Mouse (Mus musculus) layer of hippocampus, postnatal 36 days (tissue): ENCODE measurements around the gene Mymx. TPM values are rescaled to one million over a fixed set of nuclear protein-coding genes. Genes with fewer than 3 reads are reported as not detected.

Experiments used
- DNase-seq, 2 experiments: peaks; one replicate each; pipeline ENCODE4 v3.0.0; 2022
- total RNA-seq, 2 experiments: library from RNA; stranded (reverse); gene quantifications; 2 replicates each; pipeline ENCODE4 v1.2.3; 2021

Mymx gene
- total RNA-seq, 2 experiments from 2014 or later = not detected

DNA sequence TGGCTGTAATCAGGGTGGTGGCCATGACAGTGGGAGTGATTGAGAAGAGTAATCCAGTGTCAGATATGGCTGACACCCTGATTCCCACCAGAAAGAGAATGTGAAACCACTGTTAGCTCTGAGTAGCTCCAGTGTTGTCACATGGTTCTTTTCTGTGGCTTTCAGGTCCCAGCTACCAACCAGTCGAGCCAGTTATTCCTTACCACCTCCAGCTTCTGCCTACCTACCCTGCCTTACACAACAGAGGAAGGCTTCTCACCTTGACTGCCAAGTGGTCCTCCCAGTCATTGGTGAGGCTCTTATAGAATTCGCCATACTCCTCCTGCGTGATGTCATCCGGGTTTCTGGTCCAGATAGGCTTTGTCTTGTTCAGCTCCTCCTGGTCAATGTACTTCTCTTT, 31.9 kb downstream of the Mymx start:
- no peak for DNase-seq

DNA sequence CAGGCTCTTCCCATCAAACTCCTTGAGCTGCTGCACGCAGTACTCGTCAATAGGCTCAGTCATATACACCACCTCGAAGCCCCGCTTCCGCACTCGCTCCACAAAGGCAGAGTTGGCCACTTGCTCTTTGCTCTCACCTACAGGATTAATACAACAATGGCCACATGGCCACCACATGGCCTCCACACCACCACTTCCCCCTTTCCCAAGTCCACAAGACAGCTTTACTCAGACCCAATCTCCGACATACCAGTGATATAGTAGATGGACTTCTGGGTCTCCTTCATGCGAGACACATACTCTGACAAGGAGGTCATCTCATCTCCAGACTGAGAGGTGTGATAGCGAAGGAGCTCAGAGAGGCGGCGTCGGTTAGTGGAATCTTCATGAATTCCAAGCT, 32.9 kb downstream of the Mymx start:
- no peak for DNase-seq

GRCm38 (mm10) chr17:45567162-45567601, 34.7 kb downstream of the Mymx start:
- DNase-seq = no peak

GRCm38 (mm10) chr17:45566360-45567161, 35.3 kb downstream of the Mymx start:
- DNase-seq = no peak

GRCm38 (mm10) chr17:45566031-45566359, 35.9 kb downstream of the Mymx start:
- DNase-seq = no peak

- no peak for DNase-seq
Measured at GRCm38 (mm10) chr17:45565103-45565502, 36.8 kb downstream of the Mymx start.

DNA sequence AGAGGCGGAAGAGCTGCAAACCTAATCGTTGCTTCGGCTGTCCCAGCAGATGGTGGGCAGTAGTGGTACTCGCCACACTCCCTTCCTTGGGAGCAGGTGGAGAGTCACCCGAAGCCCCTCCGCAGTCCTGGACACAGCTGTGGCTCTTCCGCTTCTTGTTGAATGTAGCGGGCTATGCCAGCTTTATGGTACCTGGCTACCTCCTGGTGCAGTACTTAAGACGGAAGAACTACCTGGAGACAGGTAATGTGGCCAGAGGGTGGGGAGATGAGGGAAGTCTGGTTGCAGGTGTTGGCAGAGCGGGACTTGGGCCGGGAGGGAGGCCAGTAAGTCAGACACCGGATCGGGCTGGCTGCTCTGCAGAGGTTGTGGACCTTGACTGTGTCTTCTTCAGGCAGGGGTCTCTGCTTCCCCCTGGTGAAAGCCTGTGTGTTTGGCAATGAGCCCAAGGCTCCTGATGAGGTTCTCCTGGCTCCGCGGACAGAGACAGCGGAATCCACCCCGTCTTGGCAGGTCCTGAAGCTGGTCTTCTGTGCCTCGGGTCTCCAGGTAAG, 37.3 kb downstream of the Mymx start:
- DNase-seq = no peak

DNA sequence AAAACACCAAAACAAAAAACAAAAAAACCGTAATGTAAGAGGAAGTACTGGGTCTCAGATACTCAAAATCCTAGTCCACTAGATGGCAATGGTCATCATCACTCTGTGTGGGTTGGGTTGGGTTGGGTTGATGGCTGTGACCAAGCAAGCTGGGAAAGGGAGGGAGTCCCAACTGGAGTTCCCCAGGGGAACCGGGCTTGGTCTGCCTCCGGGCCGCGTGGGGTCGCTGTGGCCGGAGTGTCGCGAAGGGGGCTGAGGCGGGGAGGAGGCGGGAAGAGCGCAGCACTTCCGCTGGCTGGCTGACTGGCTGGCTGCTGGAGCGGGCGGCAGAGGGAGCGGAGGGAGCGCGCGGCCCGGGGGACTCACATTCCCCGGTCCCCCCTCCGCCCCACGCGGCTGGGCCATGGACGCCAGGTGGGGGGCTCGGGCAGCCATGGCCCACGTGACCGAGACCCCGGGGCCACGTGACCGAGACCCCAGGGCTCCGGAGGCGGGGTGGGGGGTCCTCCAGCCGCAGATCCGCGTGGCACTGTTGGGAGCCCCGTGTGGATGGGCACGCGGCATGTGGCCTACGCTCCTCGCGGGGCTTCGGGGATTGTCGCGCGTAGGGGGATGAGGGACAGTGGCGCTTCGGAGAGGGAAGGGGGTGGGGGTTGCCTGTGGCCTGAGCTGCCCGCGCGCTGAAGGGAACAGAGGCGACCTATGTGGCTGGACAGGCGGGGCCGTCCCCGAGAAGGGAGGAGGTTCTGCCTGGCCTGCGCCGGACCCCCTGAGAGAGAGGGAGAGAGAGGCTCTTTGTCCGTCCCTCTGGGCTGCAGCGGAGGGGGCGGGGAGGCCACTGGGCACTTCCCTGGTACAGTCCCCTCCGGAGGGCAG, 38.0 kb downstream of the Mymx start, which contains the start of gene Slc35b2:
Gene Slc35b2, plus strand, starts transcription at position 220 of the 876 bp plus-strand sequence.
- DNase-seq = peak; percentile 91 to 94

DNA sequence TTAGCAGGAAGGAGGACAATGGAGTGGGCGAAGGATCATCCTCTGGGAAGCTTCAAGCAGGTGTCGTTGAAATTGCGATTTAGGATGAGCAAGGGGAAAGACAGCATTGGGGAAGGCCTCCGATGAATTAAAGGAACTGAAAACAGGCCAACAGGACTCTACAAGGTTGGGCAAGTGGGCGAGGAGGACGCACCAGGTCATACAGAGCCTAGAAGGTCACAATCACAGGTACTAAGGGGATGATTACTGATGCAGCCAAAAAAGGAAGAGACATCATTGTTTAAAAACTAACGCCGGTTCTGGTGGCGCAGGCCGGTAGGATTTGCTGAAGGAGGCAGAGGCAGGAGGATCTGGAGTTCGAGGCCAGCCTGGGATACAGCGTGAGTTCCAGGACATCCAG, 38.7 kb downstream of the Mymx start:
- no peak for DNase-seq

- DNase-seq = no peak
Measured at GRCm38 (mm10) chr17:45559732-45560525, 42.0 kb downstream of the Mymx start.

- no peak for DNase-seq
Measured at GRCm38 (mm10) chr17:45557998-45558862, 43.7 kb downstream of the Mymx start.

DNA sequence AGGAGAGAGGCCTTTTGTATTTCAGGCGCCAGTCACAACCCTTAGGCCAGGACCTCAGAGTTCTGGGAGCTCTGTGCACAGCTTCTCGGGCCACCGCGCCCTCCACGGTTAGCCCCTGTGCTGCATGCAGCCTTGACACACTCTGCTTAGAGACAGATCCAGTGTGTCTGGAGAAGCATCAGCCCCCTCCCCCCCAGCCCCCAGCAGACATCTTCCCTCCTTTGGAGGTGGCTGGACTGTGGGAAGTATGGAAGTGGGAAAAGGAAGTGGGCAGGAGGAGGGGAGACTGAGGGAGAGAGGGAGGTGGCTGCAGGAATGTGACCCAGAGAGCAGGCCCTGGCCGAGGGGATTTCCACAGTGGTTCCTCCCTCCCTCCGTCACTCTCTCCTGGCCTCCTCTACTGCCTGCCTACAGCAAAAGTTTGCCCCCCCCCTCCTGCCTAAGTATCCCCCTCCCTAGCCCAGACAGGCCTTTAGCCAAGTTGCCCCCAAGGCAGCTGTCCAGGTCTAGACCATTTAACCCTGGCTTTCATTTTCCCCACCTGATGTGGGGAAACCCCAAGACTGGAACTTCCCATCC, 44.6 kb downstream of the Mymx start:
- DNase-seq = no peak

- no peak for DNase-seq
Measured at GRCm38 (mm10) chr17:45556514-45557245, 45.2 kb downstream of the Mymx start.

GRCm38 (mm10) chr17:45556107-45556489, 45.8 kb downstream of the Mymx start:
- DNase-seq = no peak

GRCm38 (mm10) chr17:45555452-45556106, 46.3 kb downstream of the Mymx start, which contains the start of gene Nfkbie:
Gene Nfkbie (plus strand): TSS chr17:45555703.
- DNase-seq = peak; percentile 85 to 86

GRCm38 (mm10) chr17:45554420-45554819, 47.5 kb downstream of the Mymx start:
- DNase-seq = no peak

DNA sequence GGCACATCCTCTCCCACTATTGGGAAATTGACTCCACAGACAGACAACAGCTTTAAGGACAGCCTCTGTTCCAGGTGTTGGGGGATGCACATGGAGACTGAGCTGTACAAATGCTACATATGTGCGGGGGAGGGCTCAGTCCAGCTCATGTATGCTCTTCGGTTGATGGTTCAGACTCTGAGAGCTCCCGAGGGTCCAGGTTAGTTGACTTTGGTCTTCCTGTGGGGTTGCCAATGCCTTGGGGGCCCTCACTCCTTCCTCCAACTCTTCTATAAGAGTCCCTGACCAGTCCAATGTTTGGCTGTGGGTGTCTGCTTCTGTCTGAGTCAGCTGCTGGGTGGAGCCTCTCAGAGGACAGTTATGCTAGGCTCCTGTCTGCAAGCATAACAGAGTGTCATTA, 48.8 kb downstream of the Mymx start:
- DNase-seq = no peak

DNA sequence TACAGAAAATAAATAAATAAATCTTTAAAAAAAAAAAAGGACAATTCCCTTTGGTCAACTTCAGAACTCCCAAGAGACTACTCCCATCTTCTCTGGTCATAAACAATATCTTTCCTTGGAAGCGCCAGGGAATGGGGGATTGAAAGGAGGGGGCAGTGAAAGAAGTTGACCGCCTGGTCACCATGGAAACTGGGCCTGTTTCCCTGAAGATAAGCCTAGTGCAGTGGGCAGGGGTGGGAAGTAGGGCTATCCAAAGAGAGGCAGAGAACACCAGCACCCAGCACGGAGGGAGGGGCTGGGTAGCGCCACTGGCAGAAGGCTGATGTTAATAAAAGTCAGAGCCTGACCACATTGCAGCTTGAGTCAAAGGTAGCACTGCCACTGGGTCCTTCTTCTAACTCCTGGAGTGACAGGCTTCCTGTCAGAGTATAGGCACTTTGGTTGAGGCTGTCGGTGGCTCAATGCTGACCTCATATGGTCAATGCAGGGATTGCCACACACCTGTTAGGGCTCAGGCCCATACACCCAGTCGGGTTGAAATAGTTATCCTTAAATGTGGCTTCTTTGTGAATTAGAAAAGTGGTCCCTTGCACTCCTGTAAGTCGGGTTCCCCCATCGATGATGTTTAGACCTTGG, 50.0 kb downstream of the Mymx start:
- DNase-seq = peak; percentile 78 to 80

DNA sequence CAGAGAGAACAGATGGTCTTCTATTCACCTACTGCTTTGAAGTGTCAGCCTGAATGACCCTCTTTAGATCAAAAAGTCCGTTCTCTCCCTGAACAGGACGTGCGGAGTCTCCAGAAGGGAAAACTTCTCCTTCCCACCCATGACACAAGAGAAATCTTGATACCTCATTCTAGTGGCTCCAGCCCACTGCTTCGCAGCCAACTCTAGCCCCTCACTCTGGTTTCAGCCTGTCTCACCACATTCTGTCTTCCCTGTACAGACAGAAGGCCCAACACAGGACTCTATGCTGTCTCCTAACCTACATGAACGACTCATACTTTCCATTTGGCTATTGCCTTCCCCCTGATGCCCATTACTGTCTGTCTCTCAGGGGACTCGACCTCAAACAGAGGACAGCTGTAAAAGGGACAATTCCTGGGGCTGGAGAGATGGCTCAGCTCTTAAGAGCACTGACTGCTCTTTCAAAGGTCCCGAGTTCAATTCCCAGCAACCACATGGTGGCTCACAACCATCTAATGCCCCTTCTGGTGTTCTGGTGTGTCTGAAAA, 50.6 kb downstream of the Mymx start:
- no peak for DNase-seq
